Mouse (Mus musculus): ENCODE measurements around the gene Zfp385a. TPM values are rescaled to one million over a fixed set of nuclear protein-coding genes. Genes with fewer than 3 reads are reported as not detected.

Gene Zfp385a
- polyA plus RNA-seq, 1 experiment from 2014 or later, result 10.1 TPM

GRCm38 (mm10) chr15:103308876-103309580 lies 30.9 kb downstream of the Zfp385a start:
- TF ChIP-seq CTCF (IDR thresholded peaks at IDR 0.05; ENCODE audit: low read depth), result no peak
- TF ChIP-seq EP300 (IDR thresholded peaks at IDR 0.05; ENCODE audit: low read depth), result no peak
- DNase-seq (no peak), ATAC-seq (no peak)
- Histone ChIP-seq H3K4me3 (ENCODE audit: low read depth, low read length) (peak overlapping the region; percentile 30), H3K9ac (replicated peaks) (peak overlapping the region; percentile 26; the same call in 1 of the 2 replicates), H3K4me1 (ENCODE audit: insufficient read depth) (peaks cover 44% of the 10 kb centered on the region), H3K36me3 (replicated peaks; ENCODE audit: insufficient read depth, low read length) (no peaks in the 10 kb centered on the region), H3K27ac (ENCODE audit: low read depth) (peak overlapping the region; percentile 62), H3K9me3 (ENCODE audit: low read length) (no peaks in the 10 kb centered on the region), H3K27me3 (ENCODE audit: insufficient read depth, low read length) (0 out of 2 replicates have a peak, but pooled peaks cover 2% of the 10 kb centered on the region), H3K4me2 (ENCODE audit: low read depth, low read length) (peak overlapping the region; percentile 65)
- 63% methylated on average over 26 of the region's 26 CpGs for WGBS (ENCODE audit: insufficient replicate concordance)

- Histone ChIP-seq H3K36me3 (replicated peaks; ENCODE audit: insufficient read depth, low read length) (no peaks in the 10 kb centered on the region), H3K4me2 (ENCODE audit: low read depth, low read length) (peak overlapping the region; percentile 65), H3K9ac (replicated peaks) (peak overlapping the region; percentile 26; the same call in 1 of the 2 replicates), H3K27ac (ENCODE audit: low read depth) (peak overlapping the region; percentile 62), H3K4me1 (ENCODE audit: insufficient read depth) (peaks cover 45% of the 10 kb centered on the region), H3K27me3 (ENCODE audit: insufficient read depth, low read length) (0 out of 2 replicates have a peak, but pooled peaks cover 2% of the 10 kb centered on the region), H3K4me3 (ENCODE audit: low read depth, low read length) (peak overlapping the region; percentile 30), H3K9me3 (ENCODE audit: low read length) (no peaks in the 10 kb centered on the region)
- DNase-seq, result peak; percentile 64
- ATAC-seq, result peak; percentile 16; the same call in 1 of the 2 replicates
- TF ChIP-seq CTCF (IDR thresholded peaks at IDR 0.05; ENCODE audit: low read depth), result peak; percentile 53
- no peak for TF ChIP-seq EP300 (IDR thresholded peaks at IDR 0.05; ENCODE audit: low read depth)
- 22% methylated on average over 28 of the region's 28 CpGs for WGBS (ENCODE audit: insufficient replicate concordance)
These were observed 31.6 kb downstream of the Zfp385a start for GRCm38 (mm10) chr15:103308056-103308875.

DNA sequence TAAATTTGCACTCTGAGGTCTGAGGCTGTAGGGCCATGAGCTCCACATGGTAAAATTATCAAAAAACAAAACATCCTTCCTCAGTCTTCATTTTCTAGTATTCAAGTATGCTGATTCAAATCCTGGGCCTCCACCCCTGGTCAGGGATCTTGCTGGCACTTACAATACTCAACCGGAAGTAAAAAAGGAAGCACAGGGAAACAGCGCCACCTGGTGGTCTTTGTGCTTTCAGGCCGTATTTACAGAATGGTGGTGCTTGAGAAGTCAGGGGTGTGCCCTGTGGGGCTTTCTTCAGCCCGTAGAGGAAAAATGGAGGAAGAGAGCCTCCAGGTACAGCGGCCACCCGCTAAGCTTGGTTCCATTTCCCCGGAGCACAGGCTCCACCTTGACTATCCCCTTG lies 32.8 kb downstream of the Zfp385a start:
- under 1% methylated on average over 7 of the region's 7 CpGs for WGBS (ENCODE audit: insufficient replicate concordance)
- Histone ChIP-seq H3K4me2 (ENCODE audit: low read depth, low read length) (peak overlapping the region; percentile 14; the same call in 1 of the 2 replicates), H3K27me3 (ENCODE audit: insufficient read depth, low read length) (0 out of 2 replicates have a peak, but pooled peaks cover 2% of the 10 kb centered on the region), H3K4me3 (ENCODE audit: low read depth, low read length) (no peak overlapping the region), H3K9me3 (ENCODE audit: low read length) (no peaks in the 10 kb centered on the region), H3K36me3 (replicated peaks; ENCODE audit: insufficient read depth, low read length) (no peaks in the 10 kb centered on the region), H3K9ac (replicated peaks) (no peak overlapping the region), H3K4me1 (ENCODE audit: insufficient read depth) (peaks cover 46% of the 10 kb centered on the region), H3K27ac (ENCODE audit: low read depth) (peak overlapping the region; percentile 78; the same call in 1 of the 2 replicates)
- DNase-seq, result peak; percentile 94
- peak; percentile 20; the same call in 1 of the 2 replicates for ATAC-seq
- no peak for TF ChIP-seq EP300 (IDR thresholded peaks at IDR 0.05; ENCODE audit: low read depth)
- TF ChIP-seq CTCF (IDR thresholded peaks at IDR 0.05; ENCODE audit: low read depth), result peak; percentile 99

DNA sequence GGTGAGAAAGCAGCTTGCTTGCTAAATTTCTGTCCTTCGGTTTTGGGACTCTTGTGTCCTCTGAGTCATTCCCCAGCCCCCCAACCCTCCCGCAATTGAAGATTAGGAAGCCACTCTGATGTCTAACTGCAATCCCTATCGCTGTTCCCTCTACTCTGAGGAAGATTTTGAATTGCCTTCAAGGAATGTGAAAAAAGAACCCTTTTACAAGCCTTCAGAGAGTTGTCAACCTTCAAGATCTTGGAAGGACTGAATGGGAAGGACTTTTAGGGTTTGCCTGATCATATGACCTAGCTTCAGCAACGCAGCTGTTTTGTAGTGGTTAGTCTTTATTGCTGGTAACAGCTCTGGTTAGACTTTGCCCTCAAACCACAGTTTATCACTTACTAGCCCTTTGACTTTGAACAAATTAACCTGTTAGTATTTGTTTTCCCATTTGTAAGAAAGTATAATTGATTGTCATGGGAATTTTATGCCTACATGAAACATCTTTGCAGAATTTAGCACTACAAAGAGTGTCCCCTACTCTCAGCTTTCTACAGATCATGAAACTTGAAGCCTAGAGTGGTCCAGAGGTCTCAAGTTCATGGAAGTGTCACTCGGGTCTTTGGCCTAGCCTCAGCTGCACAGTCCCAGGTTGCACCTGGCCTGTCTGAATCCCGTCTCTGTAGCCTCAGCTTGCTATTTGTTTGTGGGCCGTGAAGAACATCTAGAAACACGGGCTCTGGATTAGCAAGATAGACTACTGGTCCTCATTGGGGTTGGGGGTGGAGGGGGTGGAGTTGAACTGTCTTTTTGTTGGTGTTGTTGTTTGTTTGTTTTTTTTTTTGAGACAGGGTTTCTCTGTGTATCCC lies 33.9 kb downstream of the Zfp385a start:
- WGBS (ENCODE audit: insufficient replicate concordance), result 21% methylated on average over 8 of the region's 8 CpGs
- Histone ChIP-seq H3K9me3 (ENCODE audit: low read length) (no peaks in the 10 kb centered on the region), H3K27ac (ENCODE audit: low read depth) (peak overlapping the region; percentile 78), H3K4me3 (ENCODE audit: low read depth, low read length) (peak overlapping the region; percentile 47), H3K4me2 (ENCODE audit: low read depth, low read length) (peak overlapping the region; percentile 85), H3K27me3 (ENCODE audit: insufficient read depth, low read length) (0 out of 2 replicates have a peak, but pooled peaks cover 2% of the 10 kb centered on the region), H3K9ac (replicated peaks) (peak overlapping the region; percentile 76), H3K36me3 (replicated peaks; ENCODE audit: insufficient read depth, low read length) (no peaks in the 10 kb centered on the region), H3K4me1 (ENCODE audit: insufficient read depth) (peaks cover 46% of the 10 kb centered on the region)
- TF ChIP-seq EP300 (IDR thresholded peaks at IDR 0.05; ENCODE audit: low read depth), result no peak
- no peak for TF ChIP-seq CTCF (IDR thresholded peaks at IDR 0.05; ENCODE audit: low read depth)
- ATAC-seq (peak; percentile 17), DNase-seq (no peak)

DNA sequence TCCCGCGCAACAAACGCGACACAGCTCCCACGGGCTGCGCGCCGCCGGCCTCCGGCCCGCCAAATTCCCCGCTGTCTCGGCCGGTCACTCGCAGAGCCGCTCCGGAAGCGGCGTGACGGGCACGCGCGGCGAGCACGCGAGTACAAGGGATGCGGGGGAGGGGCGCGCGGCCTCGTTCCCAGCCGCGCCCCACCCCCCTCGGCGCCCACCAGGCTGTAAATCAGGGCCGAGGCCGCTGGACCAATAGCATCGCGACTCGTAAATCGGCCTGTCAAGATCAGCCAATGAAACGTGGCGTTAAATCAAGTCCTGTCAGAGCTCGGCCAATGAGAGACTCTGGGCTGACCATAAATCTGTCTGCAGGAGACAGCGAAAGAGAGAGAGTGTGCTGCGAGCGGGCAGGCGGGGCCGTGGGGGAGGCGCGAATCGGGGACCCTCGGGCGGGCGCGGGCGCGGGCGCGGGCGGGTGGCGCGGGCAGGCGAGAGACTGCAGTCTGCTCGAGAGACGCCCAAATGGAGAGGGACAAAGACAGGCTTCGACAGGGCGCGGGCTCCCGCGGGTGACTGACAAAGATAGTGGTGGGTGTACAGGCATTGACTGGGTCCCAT lies 34.7 kb downstream of the Zfp385a start:
- H3K4me1 ChIP-seq (ENCODE audit: insufficient read depth), result peaks cover 44% of the 10 kb centered on the region
- no peaks in the 10 kb centered on the region for H3K36me3 ChIP-seq (replicated peaks; ENCODE audit: insufficient read depth, low read length)
- WGBS (ENCODE audit: insufficient replicate concordance), result under 1% methylated on average over 66 of the region's 71 CpGs
- TF ChIP-seq EP300 (IDR thresholded peaks at IDR 0.05; ENCODE audit: low read depth), result 0 out of 2 replicates have a peak, but pooled peaks have one; percentile 27
- no peak for TF ChIP-seq CTCF (IDR thresholded peaks at IDR 0.05; ENCODE audit: low read depth)
- peak overlapping the region; percentile 76 for H3K9ac ChIP-seq (replicated peaks)
- H3K4me2 ChIP-seq (ENCODE audit: low read depth, low read length), result peak overlapping the region; percentile 85
- ATAC-seq, result peak; percentile 88
- H3K9me3 ChIP-seq (ENCODE audit: low read length), result no peaks in the 10 kb centered on the region
- peak overlapping the region; percentile 47 for H3K4me3 ChIP-seq (ENCODE audit: low read depth, low read length)
- H3K27me3 ChIP-seq (ENCODE audit: insufficient read depth, low read length), result 0 out of 2 replicates have a peak, but pooled peaks cover 2% of the 10 kb centered on the region
- peak; percentile 89 for DNase-seq
- peak overlapping the region; percentile 78 for H3K27ac ChIP-seq (ENCODE audit: low read depth)

Data from liver, postnatal 0 days (tissue).